Mouse (Mus musculus): ENCODE data around the gene Jup. TPM values are rescaled to one million over a fixed set of nuclear protein-coding genes. Genes with fewer than 3 reads are reported as not detected.

The Jup gene
- 24.0 and 30.2 TPM in 2 replicates for polyA plus RNA-seq (2012; ENCODE audit: low replicate concordance)

DNA sequence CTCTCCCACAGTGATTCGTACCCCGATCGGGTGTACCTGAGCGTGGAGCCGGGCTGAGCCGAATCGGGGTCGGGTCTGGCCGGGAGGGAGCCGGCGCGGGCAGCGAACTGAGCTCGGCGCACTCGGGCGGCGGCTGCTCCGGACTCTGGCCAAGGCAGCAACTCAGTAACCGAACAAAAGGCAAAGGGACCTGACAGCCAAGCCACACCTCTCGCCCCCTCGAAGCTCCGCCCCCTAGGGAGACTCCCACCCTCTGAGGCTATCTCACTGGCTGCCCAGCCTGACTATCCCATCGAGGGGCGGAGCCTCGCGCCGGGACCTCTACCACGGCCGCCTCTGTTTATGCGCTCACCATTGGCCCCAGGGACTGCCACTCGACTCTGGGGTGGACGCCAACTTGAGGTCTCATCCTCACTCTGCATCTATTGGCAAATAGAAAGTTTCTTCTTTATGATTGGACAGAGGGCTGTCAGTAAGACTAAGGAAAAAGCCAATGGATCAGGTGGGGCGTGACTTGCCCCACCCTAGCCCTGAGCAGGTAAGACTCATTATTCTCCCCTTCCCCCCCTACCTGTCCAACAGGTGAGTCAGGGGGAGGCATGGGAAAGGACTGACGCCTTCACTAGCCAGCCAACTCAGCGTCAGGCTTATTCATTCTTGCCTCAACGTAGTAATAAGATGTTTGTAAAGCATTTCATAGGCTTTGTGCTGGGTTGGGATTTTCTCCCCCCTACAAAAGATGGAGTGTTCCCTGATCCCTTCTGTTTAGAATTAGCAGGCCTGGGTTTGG, at the start of gene Jup:
TSS of gene Jup (minus strand) at position 164 of the 790 bp plus-strand sequence.

DNA sequence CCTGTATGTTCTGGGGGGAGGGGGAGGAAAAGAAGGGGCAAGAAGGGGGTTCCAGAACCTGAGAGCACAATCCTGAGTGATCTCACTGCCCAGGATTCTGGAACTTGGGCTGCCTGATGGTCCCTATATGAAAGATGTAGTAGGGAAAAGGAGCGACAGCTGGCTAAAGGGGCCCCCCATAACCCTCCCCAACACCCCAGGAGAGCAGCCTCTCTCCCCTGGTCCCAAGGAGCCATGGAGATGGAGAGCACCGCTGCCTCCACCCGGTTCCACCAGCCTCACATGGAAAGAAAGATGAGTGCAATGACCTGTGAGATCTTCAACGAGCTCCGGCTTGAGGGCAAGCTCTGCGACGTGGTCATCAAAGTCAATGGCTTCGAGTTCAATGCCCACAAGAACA, 44.2 kb upstream of the Jup start, which contains the start of the genes Nt5c3b and Klhl10:
TSS of gene Nt5c3b (minus strand) at position 12 of the 400 bp plus-strand sequence.
TSS of gene Klhl10 (plus strand) at position 121 of the 400 bp plus-strand sequence.

DNA sequence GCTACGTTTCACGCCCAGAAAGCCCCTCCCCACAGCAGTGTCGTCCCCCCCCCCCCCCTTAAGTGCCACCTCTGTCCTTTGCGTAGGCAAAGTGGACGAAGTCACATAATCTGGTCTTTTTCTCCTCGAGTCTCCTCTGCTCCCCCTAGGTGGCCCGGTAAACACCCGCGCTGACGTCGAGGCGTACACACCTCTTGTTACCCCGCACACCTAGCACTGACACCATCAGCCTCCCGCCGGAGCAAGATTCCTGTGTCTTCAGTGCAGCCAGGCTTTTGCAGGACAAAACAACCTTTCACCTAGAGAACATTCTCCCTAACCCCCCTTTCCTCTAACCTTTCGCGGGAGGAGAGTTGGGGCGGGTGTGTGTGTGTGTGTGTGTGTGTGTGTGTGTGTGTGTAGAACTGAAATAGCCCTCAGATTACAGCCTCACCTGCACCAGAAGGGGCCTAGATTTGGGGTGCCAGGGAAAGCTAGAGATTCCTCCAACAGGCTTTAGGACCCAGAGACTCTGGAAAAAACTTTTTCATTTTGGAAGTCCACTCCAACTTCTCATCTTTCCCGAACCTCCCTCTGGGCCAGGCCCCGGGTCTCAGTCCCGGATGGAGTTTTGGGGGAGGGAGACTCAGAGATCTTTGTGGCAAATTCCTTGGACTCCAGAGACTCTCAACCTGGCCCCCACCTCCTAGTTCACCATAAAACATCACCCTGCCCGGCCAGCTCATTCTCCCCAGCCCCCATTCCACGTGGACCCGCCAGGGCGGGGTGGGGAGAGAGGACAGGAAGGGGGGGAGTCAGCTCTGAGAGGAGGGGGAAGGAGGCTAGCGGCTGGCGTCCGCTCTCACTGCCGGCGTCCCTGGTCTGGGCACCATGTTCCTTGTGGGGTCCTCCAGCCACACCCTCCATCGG, 17.6 kb upstream of the Jup start, which contains the start of gene Fkbp10:
TSS of gene Fkbp10 (plus strand) at position 784 of the 909 bp plus-strand sequence.

DNA sequence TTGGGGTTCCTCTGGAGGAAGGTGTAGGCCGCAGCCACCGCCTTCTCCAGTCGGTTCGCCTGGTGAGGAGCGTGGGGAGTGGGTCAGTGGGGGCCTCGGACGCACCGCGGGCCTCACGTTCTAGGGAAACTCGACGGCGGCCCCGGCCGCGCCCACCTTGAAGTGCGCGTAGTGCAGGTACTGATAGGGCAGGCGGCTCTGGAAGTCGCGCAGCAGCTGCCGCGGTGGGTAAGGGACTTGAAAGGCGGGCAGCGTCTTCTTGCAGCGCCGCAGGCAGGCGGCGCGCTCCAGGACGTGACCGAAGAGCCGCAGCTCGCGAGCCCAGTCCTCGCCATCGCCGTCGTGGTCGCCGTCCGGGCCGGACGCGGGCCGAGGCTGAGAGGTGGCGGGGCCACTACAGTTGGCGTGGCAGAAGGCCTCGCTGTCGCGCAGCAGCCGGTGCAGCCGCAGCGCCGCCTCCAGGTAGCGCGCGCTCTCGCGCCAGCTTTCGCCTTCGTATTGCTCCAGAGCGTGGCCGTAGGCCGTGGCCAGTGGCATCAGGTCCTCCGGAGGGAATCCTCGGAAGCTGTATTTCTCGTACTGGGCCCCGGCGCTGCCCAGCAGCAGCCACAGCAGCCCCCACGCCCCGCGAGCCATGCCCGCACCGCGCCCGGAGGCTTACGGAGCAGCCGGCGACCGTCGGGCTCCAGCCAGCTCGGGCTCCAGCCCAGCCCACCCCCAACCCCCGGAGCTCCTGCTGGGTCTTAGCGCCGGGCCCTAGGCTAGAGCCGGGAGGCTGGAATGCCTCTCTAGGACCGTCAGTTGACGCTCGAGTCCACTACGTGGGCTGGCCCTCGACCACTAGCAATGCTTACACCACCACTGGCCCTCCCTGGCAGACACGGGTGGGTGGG, 16.7 kb upstream of the Jup start, which contains the start of gene P3h4:
TSS of gene P3h4 (minus strand) at position 816 of the 893 bp plus-strand sequence.

DNA sequence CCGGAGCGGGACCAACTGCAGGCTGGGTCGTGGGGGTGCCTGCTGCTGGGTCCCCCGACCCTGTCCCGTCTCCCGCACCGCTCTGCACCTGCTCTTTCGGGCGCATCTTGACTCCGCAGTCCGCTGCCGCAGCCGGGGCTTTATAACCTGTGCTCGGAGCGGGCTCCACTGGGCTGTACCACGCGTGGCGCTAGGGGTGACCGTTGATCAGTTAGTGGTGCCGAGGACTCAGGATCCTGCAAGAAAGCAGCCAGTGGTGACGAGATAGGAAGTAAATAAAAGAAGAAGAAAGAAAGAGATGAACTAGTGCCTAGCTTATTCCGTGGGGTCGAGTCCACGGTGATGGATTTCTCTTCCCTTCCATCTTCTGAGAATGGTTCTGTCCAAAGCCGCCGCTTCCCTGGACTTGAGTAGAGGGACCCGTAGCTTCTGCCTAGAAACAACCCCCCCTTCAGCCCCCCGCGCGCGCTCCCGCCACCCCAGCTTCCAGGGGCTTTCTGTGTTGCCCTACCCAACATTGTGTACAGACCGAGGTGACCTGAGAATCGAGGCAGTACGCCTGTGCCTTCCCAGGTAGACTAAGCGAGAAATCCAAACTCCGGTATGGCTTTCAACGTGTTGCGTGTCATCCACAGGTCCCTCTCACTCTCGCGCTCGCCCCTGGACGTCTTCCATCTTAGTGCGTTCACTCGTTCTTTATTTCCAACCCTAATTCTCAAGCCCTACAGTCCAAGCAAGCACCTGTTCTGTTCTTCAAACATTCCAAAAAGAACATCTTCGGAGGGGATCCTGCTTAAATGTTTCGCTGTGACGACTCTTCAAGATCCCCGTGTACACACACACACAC, 41.4 kb downstream of the Jup start, which contains the start of gene Hap1:
TSS of gene Hap1 (minus strand) at position 157 of the 847 bp plus-strand sequence.

DNA sequence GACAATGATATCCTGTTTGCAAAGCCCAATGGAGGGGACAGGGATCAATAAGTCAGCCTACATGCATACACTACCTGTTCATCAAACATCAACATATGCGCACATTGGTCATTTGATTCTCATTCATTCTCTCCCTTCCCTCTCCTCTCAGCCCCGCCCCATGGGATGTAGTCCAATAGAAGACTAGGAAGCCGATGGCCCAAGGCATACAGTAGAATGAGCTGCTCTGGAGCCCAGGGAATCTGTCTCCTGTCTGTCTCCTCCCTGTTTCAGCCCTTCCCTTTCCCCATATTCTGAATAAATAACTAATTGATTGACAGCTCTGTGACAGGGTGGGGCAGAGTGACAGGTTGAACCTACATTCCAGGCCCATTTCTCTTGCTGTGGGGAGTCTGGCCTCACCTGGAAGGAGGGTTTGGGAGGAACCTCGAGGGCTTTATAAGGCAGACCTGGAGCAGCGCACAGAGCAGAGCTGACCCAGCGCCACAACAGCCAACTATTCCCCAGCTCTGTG, 63.6 kb downstream of the Jup start, which contains the start of gene Gast:
TSS of gene Gast (plus strand) at position 464 of the 514 bp plus-strand sequence.

DNA sequence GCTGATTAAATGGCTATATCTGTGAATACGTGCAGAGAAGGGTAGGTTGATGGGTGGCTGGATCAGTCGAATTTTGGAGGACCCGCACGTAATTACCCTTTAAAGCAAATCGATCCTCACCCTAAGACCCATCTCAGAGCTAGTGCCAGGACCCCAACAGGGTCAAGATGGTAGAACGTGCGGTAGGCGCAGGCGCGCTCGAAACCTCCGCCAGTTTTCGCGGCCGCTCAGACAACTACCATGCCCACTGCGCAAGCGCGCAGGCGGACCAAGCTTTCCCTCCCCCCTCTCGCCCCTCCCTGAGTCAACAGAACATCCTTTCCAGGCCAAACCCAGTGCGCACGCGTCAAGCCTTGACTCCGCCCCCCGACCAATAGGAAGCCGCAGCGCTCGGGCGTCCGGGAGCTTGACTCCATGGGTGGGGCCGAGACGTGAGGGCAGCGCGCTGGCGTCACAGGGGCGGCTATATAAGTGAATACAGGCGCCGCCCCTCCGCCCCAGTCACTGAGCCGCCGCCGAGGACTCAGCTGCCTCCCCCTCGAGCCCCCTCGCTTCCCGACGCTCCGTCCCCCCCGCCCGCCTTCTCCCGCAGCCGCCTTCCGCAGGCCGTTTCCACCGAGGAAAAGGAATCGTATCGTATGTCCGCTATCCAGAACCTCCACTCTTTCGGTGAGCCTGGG, 77.9 kb downstream of the Jup start, which contains the start of gene Eif1:
TSS of gene Eif1 (plus strand) at position 394 of the 680 bp plus-strand sequence.

Other genes with a start within 250 kb of the Jup start
- gene Krt19, start 249.1 kb downstream of the Jup start, polyA plus RNA-seq (2012; ENCODE audit: low replicate concordance), result 0.15 and 1.7 TPM in 2 replicates
- not detected in 2 replicates for gene Krt9, start 204.5 kb downstream of the Jup start, polyA plus RNA-seq (2012; ENCODE audit: low replicate concordance)
- 0.23 and 0.48 TPM in 2 replicates for gene Krt14, start 190.2 kb downstream of the Jup start, polyA plus RNA-seq (2012; ENCODE audit: low replicate concordance)
- not detected in 2 replicates for gene Krt16, start 148.9 kb downstream of the Jup start, polyA plus RNA-seq (2012; ENCODE audit: low replicate concordance)
- gene Krt17, start 136.7 kb downstream of the Jup start, polyA plus RNA-seq (2012; ENCODE audit: low replicate concordance), result 0.51 TPM in 1 of 2 replicates, not detected in the other
- gene Krt42, start 127.9 kb downstream of the Jup start, polyA plus RNA-seq (2012; ENCODE audit: low replicate concordance), result not detected in 2 replicates
- 561 and 639 TPM in 2 replicates for gene Eif1, start 77.9 kb downstream of the Jup start, polyA plus RNA-seq (2012; ENCODE audit: low replicate concordance)
- not detected in 2 replicates for gene Gast, start 63.4 kb downstream of the Jup start, polyA plus RNA-seq (2012; ENCODE audit: low replicate concordance)
- 3.3 and 4.1 TPM in 2 replicates for gene Hap1, start 41.6 kb downstream of the Jup start, polyA plus RNA-seq (2012; ENCODE audit: low replicate concordance)
- gene P3h4, start 17.1 kb upstream of the Jup start, polyA plus RNA-seq (2012; ENCODE audit: low replicate concordance), result 0.80 and 1.4 TPM in 2 replicates
- 3.6 and 3.7 TPM in 2 replicates for gene Fkbp10, start 17.9 kb upstream of the Jup start, polyA plus RNA-seq (2012; ENCODE audit: low replicate concordance)
- gene Nt5c3b, start 44.0 kb upstream of the Jup start, polyA plus RNA-seq (2012; ENCODE audit: low replicate concordance), result 58.2 and 66.2 TPM in 2 replicates
- not detected in 2 replicates for gene Klhl10, start 44.2 kb upstream of the Jup start, polyA plus RNA-seq (2012; ENCODE audit: low replicate concordance)
- gene Klhl11, start 75.0 kb upstream of the Jup start, polyA plus RNA-seq (2012; ENCODE audit: low replicate concordance), result 2.6 and 3.0 TPM in 2 replicates
- gene Acly, start 130.2 kb upstream of the Jup start, polyA plus RNA-seq (2012; ENCODE audit: low replicate concordance), result 4.5 and 57.8 TPM in 2 replicates
- not detected in 2 replicates for gene Ttc25, start 147.8 kb upstream of the Jup start, polyA plus RNA-seq (2012; ENCODE audit: low replicate concordance)
- 26.2 and 47.0 TPM in 2 replicates for gene Cnp, start 177.1 kb upstream of the Jup start, polyA plus RNA-seq (2012; ENCODE audit: low replicate concordance)
- 15.7 and 34.6 TPM in 2 replicates for gene Nkiras2, start 221.5 kb upstream of the Jup start, polyA plus RNA-seq (2012; ENCODE audit: low replicate concordance)
- 21.8 and 31.1 TPM in 2 replicates for gene Dnajc7, start 222.4 kb upstream of the Jup start, polyA plus RNA-seq (2012; ENCODE audit: low replicate concordance)

Measured in leukemia stem cell, adult 10-12 weeks (primary cell).